Mouse (Mus musculus): ENCODE measurements around the gene Klhl24.

DNA sequence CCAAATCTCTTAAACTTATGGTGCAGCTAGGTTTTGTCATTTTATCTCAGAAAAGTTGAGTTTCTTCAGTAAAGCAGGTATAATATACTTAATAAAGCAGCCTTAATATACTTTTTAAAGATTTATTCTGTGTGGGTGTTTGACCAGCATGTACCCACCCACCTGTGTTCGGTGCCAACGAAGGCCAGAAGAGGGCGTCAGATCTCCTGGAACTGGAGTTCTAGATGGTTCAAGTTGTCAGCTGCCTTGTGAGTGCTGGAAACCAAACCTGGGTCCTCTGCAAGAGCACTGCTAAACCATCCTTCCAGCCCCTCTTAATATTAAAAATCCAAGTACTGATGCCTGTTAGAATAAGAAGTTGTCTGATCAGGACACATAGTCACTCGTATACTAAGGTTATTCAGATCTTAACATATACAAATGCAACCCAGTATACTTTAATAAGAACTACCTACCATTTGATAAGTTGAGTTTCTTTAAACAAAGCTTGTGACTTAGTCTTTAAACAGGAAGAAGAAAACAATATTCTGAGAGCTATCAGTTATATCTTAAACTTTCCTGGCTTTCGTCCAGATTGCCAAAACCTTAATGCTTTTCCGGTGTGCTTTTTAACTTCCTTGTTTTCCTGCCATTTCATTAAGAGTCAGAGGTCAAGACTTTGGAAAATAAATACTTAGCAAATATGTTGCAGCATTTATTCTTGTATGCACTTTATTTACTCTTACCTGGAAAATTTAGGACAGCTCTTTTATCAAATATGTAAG lies 1.7 kb downstream of the Klhl24 start:
- TF ChIP-seq CTCF (IDR thresholded peaks at IDR 0.05; ENCODE audit: low read depth) = no peak
- no peak for TF ChIP-seq EP300 (IDR thresholded peaks at IDR 0.05; ENCODE audit: low read depth)
